Mouse (Mus musculus) ZHBTc4 (cell line): ENCODE results near the gene Ubl4b.

Experiments used
- DNase-seq: peaks from one replicate; pipeline ENCODE4 v3.0.0-alpha.2; 2011; ENCODE audit warnings: low read depth, low spot score

Ubl4b gene

GRCm38 (mm10) chr3:107568721-107569120, 13.8 kb upstream of the Ubl4b start:
- no peak for DNase-seq

GRCm38 (mm10) chr3:107567766-107568165, 12.9 kb upstream of the Ubl4b start:
- DNase-seq = no peak

GRCm38 (mm10) chr3:107565331-107565730, 10.5 kb upstream of the Ubl4b start:
- DNase-seq = no peak

- no peak for DNase-seq
These were observed 9.0 kb upstream of the Ubl4b start for GRCm38 (mm10) chr3:107563880-107564279.

- no peak for DNase-seq
These were observed 7.7 kb upstream of the Ubl4b start for GRCm38 (mm10) chr3:107562591-107562990.

GRCm38 (mm10) chr3:107562104-107562503, 7.2 kb upstream of the Ubl4b start:
- DNase-seq = no peak

DNA sequence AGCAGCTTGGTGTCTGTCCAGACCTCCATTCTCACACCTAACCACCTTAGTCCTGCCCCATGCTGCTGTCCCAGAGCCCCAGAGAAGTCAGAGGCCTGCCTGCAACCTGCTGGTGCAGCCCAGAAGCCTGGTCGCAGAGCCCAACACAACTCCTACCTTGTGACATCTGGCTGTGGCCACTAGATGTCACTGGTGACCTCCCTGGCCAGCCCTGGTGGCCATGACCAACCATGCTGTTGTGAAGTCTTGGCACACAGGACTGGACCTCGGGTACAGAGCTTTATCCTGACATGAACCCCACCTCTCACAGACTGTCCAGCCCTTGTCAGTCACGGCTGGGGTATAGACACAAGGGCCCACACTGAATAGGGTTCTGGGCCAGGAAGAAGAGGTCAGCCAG, 4.3 kb upstream of the Ubl4b start:
- DNase-seq = peak; percentile 41

GRCm38 (mm10) chr3:107558740-107559139, 3.9 kb upstream of the Ubl4b start:
- no peak for DNase-seq

- DNase-seq = peak; percentile 74
These were observed 4.3 kb downstream of the Ubl4b start for GRCm38 (mm10) chr3:107550409-107551049.

- no peak for DNase-seq
These were observed 7.9 kb downstream of the Ubl4b start for GRCm38 (mm10) chr3:107546956-107547355.

DNA sequence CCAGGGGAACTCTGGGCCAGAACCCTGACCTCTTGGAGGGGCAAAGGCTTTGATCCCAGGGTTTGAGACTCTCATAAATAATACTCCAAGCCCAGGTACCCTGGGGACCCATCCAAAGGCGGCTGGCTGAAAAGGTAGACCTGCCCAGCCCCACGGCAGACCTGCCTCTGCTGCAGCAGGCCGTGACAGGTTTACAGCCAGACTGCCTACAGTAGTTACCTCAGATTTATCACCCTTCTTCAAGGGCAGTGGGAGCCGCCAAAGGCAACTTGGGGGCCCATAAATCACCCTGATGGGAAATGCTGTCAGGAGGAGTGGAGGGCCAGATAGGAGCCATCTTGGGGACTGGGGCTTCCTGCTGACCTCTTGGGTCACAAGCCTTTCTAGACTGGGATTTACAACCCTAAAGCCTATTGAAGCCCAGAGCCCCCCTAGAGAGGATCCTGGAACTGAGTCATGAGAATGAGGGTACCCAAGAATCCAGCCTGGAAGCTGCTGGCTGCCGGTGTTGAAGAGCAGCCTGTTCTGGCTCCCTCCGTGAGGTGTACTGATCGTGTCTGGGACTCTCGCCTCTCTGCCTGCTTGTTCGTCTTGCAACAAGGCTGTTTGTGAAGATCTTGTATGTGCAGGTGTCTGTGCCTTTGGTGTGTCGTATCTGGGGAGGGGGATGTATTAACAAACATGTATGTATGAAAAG, 9.0 kb downstream of the Ubl4b start:
- no peak for DNase-seq

DNA sequence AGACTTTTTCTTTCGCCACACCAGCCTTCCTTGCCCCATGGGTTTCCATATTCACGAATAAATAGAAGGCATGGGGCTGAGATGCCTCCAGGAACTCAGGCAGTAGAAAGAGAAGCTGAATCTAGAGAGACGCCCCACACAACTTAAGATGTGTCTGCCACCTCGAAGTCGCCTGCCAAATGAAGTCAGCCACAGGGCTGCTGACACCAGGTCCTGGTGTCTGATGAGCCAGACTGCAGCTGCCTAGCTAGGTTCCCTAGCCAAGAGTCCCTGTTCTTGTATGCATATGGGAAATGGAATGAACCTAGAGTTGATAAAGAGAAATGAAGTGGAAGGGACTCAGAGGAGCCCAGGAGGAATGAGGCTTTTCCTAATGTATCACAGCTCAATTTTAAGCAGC, 9.6 kb downstream of the Ubl4b start:
- DNase-seq = no peak

DNA sequence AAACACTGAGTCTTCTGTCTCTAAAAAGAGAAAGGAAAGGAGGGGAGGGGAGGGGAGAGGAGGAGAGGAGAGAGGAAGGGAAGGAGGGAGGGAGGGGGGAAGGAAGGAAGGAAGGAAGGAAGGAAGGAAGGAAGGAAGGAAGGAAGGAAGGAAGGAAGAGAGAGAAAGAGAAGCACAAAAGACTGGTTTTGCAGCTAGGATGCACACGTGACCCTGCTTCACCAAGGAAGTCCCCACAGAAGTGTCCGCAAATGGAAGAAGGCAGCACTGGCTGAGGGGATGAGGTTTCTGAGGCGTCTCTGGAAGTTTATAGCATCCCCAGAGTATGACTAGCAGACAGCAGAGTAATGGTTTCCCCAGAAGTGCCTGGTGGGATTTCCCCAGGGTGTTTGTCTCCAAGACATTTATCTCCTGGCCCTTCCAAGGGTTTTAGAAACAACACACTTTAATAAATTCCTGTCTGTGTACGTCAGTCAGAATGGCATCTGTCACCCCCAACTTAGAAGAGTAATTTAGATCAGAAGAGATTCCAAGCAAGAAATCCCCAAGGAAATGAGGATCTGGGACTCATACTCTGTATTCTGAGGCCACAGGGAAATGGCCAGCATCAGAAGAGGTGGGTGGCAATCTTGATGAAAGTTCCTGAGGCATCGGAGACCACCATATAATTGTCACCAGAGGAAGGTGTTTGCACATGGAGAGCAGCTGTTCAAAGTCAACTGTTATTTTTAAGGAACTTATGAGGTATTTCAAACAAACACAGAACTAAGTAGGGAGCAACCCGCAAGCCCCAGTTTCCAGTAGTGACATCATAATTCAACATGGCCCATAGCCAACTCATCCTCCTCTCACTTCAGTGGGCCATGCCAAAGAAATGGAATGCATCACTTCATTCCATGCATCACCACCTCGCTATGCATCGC, 11.5 kb downstream of the Ubl4b start:
- DNase-seq = no peak

GRCm38 (mm10) chr3:107542584-107542983, 12.3 kb downstream of the Ubl4b start:
- DNase-seq = no peak

DNA sequence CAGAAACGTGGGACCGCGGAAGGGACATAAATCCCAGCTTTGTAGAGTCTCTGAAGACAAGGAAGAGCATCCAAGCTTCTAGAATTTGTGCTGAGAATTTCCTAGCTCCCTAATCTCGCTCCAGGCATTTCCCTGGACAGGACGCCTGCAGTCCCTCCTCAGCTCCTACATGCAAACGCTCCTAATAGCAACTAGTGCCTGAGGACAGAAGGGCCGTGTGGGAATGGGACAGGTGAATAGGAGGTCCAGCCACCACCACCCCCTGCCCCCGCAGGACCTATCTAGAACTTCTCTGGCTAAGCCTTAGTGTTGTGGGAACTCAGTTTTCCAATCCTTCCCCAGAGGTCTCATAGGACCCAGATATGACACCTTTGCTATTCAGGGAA, 17.4 kb downstream of the Ubl4b start:
- no peak for DNase-seq

- peak; percentile 29 for DNase-seq
These were observed 17.9 kb downstream of the Ubl4b start for GRCm38 (mm10) chr3:107536810-107537503.

GRCm38 (mm10) chr3:107534951-107535350, 19.9 kb downstream of the Ubl4b start:
- no peak for DNase-seq

DNA sequence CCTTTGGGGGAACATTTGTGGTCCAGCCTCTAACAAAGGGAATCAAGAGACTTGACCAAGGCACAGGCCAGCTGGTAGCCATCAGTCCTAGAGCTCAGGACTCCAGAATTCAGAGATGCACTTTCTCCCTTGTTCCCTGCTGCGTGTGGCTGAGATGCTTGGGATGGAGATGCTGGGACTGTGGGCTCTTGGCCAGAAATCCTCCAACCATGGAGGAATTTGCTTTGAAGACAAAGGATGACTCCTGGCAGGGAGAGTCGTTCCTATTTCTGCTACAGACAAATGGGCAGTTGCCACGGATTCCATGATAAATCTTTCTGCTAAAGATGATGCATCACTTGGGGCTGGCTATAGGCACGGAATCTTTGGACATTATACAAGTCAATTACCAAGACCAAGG, 21.3 kb downstream of the Ubl4b start:
- no peak for DNase-seq

DNA sequence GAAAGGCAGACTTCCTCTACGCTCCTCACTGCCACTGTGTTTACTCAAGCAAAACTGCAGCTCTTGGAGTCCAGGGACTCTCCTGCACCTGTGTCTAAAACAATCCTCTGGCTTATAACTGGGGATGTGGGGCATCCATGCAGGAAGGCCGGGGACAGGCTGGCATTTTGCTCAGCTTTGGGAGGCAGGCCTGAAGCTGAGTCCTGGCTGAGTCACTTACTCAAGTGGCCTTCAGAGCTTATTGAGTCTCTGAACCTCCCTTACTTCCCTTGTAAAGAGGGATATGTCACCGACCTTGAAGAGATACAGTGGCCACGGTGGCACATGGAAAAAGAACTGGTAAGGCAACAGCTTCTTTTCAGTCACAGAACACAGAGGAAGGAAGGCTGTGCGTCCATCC, 24.3 kb downstream of the Ubl4b start:
- no peak for DNase-seq

DNA sequence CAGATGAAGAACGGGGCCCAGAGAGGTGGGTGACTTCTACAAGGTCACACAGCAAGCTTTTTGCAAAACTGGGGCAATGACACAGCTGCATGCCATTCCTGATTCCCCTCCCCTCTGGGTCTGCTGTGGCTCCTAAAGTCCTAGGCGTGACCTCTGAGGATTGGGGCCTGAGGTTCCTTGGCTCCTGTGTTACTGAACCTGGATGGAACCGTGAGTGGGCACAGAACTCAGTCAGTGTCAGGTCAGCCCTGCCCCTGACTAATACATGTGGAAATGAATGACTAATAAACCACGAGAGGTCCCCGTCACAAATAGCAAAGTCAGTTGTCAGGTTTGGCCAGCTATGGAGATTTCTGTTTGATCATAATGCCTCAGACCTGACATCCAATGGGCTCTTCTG, 25.7 kb downstream of the Ubl4b start:
- DNase-seq = no peak

DNA sequence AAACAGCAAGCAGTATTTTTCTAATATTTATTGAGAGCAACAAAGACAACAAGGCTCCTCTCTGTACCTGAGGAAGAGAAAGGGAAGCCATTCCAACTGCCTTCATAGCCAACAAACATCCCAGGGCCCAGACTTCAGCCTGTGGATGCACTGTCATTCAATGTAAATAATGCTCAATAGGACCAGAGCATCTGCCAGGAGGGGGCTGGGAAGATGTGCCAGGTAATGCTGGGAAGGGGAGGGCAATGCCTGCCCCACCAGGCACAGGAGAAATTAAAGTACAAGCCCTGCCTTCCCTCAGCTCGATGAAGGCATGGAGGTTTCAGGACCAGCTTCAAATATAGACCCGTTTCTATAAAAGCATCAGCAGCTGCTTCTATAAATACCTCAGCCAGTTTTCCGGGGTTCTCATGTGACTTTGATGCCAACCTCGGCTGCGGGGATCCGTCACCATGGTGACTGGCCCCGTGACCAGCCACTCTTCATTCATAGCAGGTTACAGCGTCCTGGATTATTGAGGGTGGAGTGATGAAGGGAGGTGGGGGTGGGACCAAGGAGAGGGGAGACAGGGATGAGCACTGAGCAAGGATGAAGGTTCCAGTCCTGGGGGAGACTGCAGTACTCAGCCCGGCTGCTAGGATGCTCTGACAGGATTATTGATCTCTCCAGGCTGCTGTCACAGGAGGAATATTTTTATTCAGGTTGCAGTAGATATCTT, 26.3 kb downstream of the Ubl4b start:
- no peak for DNase-seq
